Mouse (Mus musculus) G1E (cell line): ENCODE data around the gene Gm20911. TPM values are rescaled to one million over a fixed set of nuclear protein-coding genes. Genes with fewer than 3 reads are reported as not detected.
"Not testable (repeated sequence)": the region's sequence is repeated elsewhere in the genome, so short reads cannot be mapped to it uniquely, and the experiment has no call there.

Experiments used
- ATAC-seq: 2 replicates; pipeline ENCODE4 v1.8.0; 2016; ENCODE audit warnings: mild to moderate bottlenecking; ENCODE audit not compliant: insufficient number of reproducible peaks, poor library complexity, low FRiP score, severe bottlenecking; ENCODE audit errors: extremely low read depth
- DNase-seq: peaks from one replicate; pipeline ENCODE4 v3.0.0; 2012; ENCODE audit warnings: low spot score
- H3K27me3 ChIP-seq: 2 replicates; pipeline ENCODE4 v1.6.1; 2012; ENCODE audit warnings: mild to moderate bottlenecking, low read length, inconsistent platforms; ENCODE audit not compliant: insufficient read depth
- H3K36me3 ChIP-seq: replicated peaks from 2 replicates; pipeline ENCODE3; 2012; ENCODE audit warnings: mild to moderate bottlenecking, inconsistent platforms
- H3K4me1 ChIP-seq: 2 replicates; pipeline ENCODE4 v1.6.1; 2012; ENCODE audit warnings: low read depth, low read length, inconsistent platforms, mixed read lengths; ENCODE audit not compliant: insufficient read depth
- H3K4me3 ChIP-seq: 2 replicates; pipeline ENCODE4 v1.5.1; 2012; ENCODE audit warnings: low read depth, mild to moderate bottlenecking, inconsistent platforms, low read length, moderate library complexity, mixed read lengths
- H3K9me3 ChIP-seq: replicated peaks from 2 replicates; pipeline ENCODE4 v1.6.1; 2012; ENCODE audit warnings: inconsistent platforms
- polyA plus RNA-seq: library from polyadenylated mRNA; stranded (reverse); fragments of >175 nt; gene quantifications from 2 replicates; pipeline ENCODE4 v1.2.3, GENCODE M21; 2012
- total RNA-seq, 2 experiments: library from RNA; stranded (forward) in 1 of 2; stranded (reverse) in 1 of 2; fragments of 200-1000 nt in 1 of 2; fragments of >200 nt in 1 of 2; fragmentation: Nextera tagmentation in 1 of 2; gene quantifications; 2 replicates each; pipeline ENCODE4 v1.2.3; 2014 to 2017

Gene Gm20911
- total RNA-seq (2014; fragmentation: Nextera tagmentation) = not detected in 2 replicates
- total RNA-seq (2017) = not detected in 2 replicates
- not detected in 2 replicates for polyA plus RNA-seq

DNA sequence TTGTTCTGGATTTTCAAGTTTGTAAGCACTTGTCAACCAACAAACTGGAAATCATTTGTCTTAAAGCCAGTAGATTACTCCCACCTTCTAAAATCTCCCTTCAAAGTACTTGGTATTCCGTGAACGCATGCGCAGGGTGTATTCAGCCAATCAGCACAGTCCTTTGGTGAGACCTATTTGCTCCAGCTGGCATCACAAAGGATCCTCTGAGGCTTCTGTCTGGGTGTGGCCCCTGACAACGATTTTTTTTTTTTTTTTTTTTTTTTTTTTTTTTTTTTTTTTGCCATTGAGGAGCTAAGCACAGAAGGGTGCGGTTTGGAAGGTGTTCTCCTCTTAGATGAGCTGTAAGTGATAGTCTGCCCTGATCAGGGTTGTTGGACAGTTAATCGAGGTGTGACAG lies at the start of gene Gm20911:
Gm20911 (plus strand) TSS at position 301 of the 400 bp plus-strand sequence.
- not testable (repeated sequence) for H3K4me1 ChIP-seq, H3K27me3 ChIP-seq, H3K4me3 ChIP-seq

More for the DNA sequence above, at the start of gene Gm20911:
- H3K36me3 ChIP-seq, H3K9me3 ChIP-seq, ATAC-seq, DNase-seq: not testable (repeated sequence)
